Mouse (Mus musculus): ENCODE results near the gene B4galt2. TPM values are rescaled to one million over a fixed set of nuclear protein-coding genes. Genes with fewer than 3 reads are reported as not detected.

The B4galt2 gene
- polyA plus RNA-seq, 1 experiment from 2014 or later = 10.5 TPM

GRCm38 (mm10) chr4:117837271-117837670, 46.0 kb downstream of the B4galt2 start:
- H3K36me3 ChIP-seq (ENCODE audit: control insufficient read depth, insufficient read depth, low read length) = no peaks in the 10 kb centered on the region
- H3K9ac ChIP-seq (ENCODE audit: low read depth, low read length) = no peak overlapping the region
- no peaks in the 10 kb centered on the region for H3K27me3 ChIP-seq (replicated peaks; ENCODE audit: control insufficient read depth, insufficient read depth, low read length)
- H3K4me2 ChIP-seq (ENCODE audit: low read depth, low read length) = no peak overlapping the region
- no peak overlapping the region for H3K27ac ChIP-seq (ENCODE audit: low read length)
- 62% methylated on average over 4 of the region's 4 CpGs for WGBS
- H3K4me3 ChIP-seq (ENCODE audit: low read length) = no peak overlapping the region
- no peaks in the 10 kb centered on the region for H3K9me3 ChIP-seq (ENCODE audit: control insufficient read depth, low read length)
- H3K4me1 ChIP-seq (ENCODE audit: control insufficient read depth, insufficient read depth, low read length) = peaks cover 14% of the 10 kb centered on the region
- no peak for ATAC-seq

GRCm38 (mm10) chr4:117836204-117836767, 47.0 kb downstream of the B4galt2 start:
- H3K4me2 ChIP-seq (ENCODE audit: low read depth, low read length) = peak overlapping the region; percentile 86
- no peaks in the 10 kb centered on the region for H3K9me3 ChIP-seq (ENCODE audit: control insufficient read depth, low read length)
- no peaks in the 10 kb centered on the region for H3K36me3 ChIP-seq (ENCODE audit: control insufficient read depth, insufficient read depth, low read length)
- no peaks in the 10 kb centered on the region for H3K27me3 ChIP-seq (replicated peaks; ENCODE audit: control insufficient read depth, insufficient read depth, low read length)
- ATAC-seq = peak; percentile 89
- peaks cover 20% of the 10 kb centered on the region for H3K4me1 ChIP-seq (ENCODE audit: control insufficient read depth, insufficient read depth, low read length)
- H3K4me3 ChIP-seq (ENCODE audit: low read length) = peak overlapping the region; percentile 73
- peak overlapping the region; percentile 82 for H3K9ac ChIP-seq (ENCODE audit: low read depth, low read length)
- WGBS = 0% methylated on average over 44 of the region's 48 CpGs
- H3K27ac ChIP-seq (ENCODE audit: low read length) = peak overlapping the region; percentile 90

- H3K9me3 ChIP-seq (ENCODE audit: control insufficient read depth, low read length) = no peaks in the 10 kb centered on the region
- ATAC-seq = peak; percentile 36
- no peaks in the 10 kb centered on the region for H3K36me3 ChIP-seq (ENCODE audit: control insufficient read depth, insufficient read depth, low read length)
- peak overlapping the region; percentile 73 for H3K4me3 ChIP-seq (ENCODE audit: low read length)
- H3K27ac ChIP-seq (ENCODE audit: low read length) = peak overlapping the region; percentile 90
- under 1% methylated on average over 59 of the region's 60 CpGs for WGBS
- no peaks in the 10 kb centered on the region for H3K27me3 ChIP-seq (replicated peaks; ENCODE audit: control insufficient read depth, insufficient read depth, low read length)
- H3K4me2 ChIP-seq (ENCODE audit: low read depth, low read length) = peak overlapping the region; percentile 86
- H3K4me1 ChIP-seq (ENCODE audit: control insufficient read depth, insufficient read depth, low read length) = peaks cover 22% of the 10 kb centered on the region
- H3K9ac ChIP-seq (ENCODE audit: low read depth, low read length) = peak overlapping the region; percentile 82
Observed at GRCm38 (mm10) chr4:117835531-117836111, 47.7 kb downstream of the B4galt2 start.

- H3K4me3 ChIP-seq (ENCODE audit: low read length) = peak overlapping the region; percentile 73
- H3K4me2 ChIP-seq (ENCODE audit: low read depth, low read length) = peak overlapping the region; percentile 86
- H3K9ac ChIP-seq (ENCODE audit: low read depth, low read length) = peak overlapping the region; percentile 82
- no peaks in the 10 kb centered on the region for H3K9me3 ChIP-seq (ENCODE audit: control insufficient read depth, low read length)
- H3K36me3 ChIP-seq (ENCODE audit: control insufficient read depth, insufficient read depth, low read length) = no peaks in the 10 kb centered on the region
- H3K4me1 ChIP-seq (ENCODE audit: control insufficient read depth, insufficient read depth, low read length) = peaks cover 29% of the 10 kb centered on the region
- no peaks in the 10 kb centered on the region for H3K27me3 ChIP-seq (replicated peaks; ENCODE audit: control insufficient read depth, insufficient read depth, low read length)
- peak overlapping the region; percentile 90 for H3K27ac ChIP-seq (ENCODE audit: low read length)
- under 1% methylated on average over 36 of the region's 36 CpGs for WGBS
- ATAC-seq = peak; percentile 39
Observed at GRCm38 (mm10) chr4:117834845-117835530, 48.3 kb downstream of the B4galt2 start.

- WGBS = 38% methylated on average over 3 of the region's 3 CpGs
- Histone ChIP-seq H3K36me3 (ENCODE audit: control insufficient read depth, insufficient read depth, low read length) (no peaks in the 10 kb centered on the region), H3K27ac (ENCODE audit: low read length) (peak within 1 kb of the TSS; percentile 90), H3K4me3 (ENCODE audit: low read length) (peak within 1 kb of the TSS; percentile 73), H3K9ac (ENCODE audit: low read depth, low read length) (peak within 1 kb of the TSS; percentile 82), H3K4me1 (ENCODE audit: control insufficient read depth, insufficient read depth, low read length) (peaks cover 33% of the 10 kb centered on the region), H3K9me3 (ENCODE audit: control insufficient read depth, low read length) (no peaks in the 10 kb centered on the region), H3K27me3 (replicated peaks; ENCODE audit: control insufficient read depth, insufficient read depth, low read length) (no peaks in the 10 kb centered on the region), H3K4me2 (ENCODE audit: low read depth, low read length) (peak within 1 kb of the TSS; percentile 86)
- ATAC-seq = no peak
Observed at GRCm38 (mm10) chr4:117834457-117834844, 48.8 kb downstream of the B4galt2 start, which contains the start of gene Slc6a9. Slc6a9 (plus strand) TSS chr4:117834506.

GRCm38 (mm10) chr4:117831920-117832691, 51.2 kb downstream of the B4galt2 start:
- Histone ChIP-seq H3K4me3 (ENCODE audit: low read length) (no peak overlapping the region), H3K36me3 (ENCODE audit: control insufficient read depth, insufficient read depth, low read length) (no peaks in the 10 kb centered on the region), H3K4me1 (ENCODE audit: control insufficient read depth, insufficient read depth, low read length) (peaks cover 31% of the 10 kb centered on the region), H3K27me3 (replicated peaks; ENCODE audit: control insufficient read depth, insufficient read depth, low read length) (no peaks in the 10 kb centered on the region), H3K9me3 (ENCODE audit: control insufficient read depth, low read length) (no peaks in the 10 kb centered on the region), H3K4me2 (ENCODE audit: low read depth, low read length) (no peak overlapping the region), H3K9ac (ENCODE audit: low read depth, low read length) (no peak overlapping the region), H3K27ac (ENCODE audit: low read length) (no peak overlapping the region)
- ATAC-seq = 0 out of 2 replicates have a peak, but pooled peaks have one; percentile 3
- 64% methylated on average over 9 of the region's 9 CpGs for WGBS

GRCm38 (mm10) chr4:117831499-117831898, 51.8 kb downstream of the B4galt2 start:
- Histone ChIP-seq H3K9ac (ENCODE audit: low read depth, low read length) (no peak overlapping the region), H3K9me3 (ENCODE audit: control insufficient read depth, low read length) (no peaks in the 10 kb centered on the region), H3K36me3 (ENCODE audit: control insufficient read depth, insufficient read depth, low read length) (no peaks in the 10 kb centered on the region), H3K4me1 (ENCODE audit: control insufficient read depth, insufficient read depth, low read length) (peaks cover 26% of the 10 kb centered on the region), H3K4me2 (ENCODE audit: low read depth, low read length) (no peak overlapping the region), H3K27ac (ENCODE audit: low read length) (no peak overlapping the region), H3K4me3 (ENCODE audit: low read length) (no peak overlapping the region), H3K27me3 (replicated peaks; ENCODE audit: control insufficient read depth, insufficient read depth, low read length) (no peaks in the 10 kb centered on the region)
- no peak for ATAC-seq
- WGBS = 67% methylated on average over 2 of the region's 2 CpGs

GRCm38 (mm10) chr4:117830801-117831200, 52.5 kb downstream of the B4galt2 start:
- no peak overlapping the region for H3K9ac ChIP-seq (ENCODE audit: low read depth, low read length)
- H3K4me2 ChIP-seq (ENCODE audit: low read depth, low read length) = no peak overlapping the region
- H3K27ac ChIP-seq (ENCODE audit: low read length) = no peak overlapping the region
- H3K4me1 ChIP-seq (ENCODE audit: control insufficient read depth, insufficient read depth, low read length) = peaks cover 26% of the 10 kb centered on the region
- no peak for ATAC-seq
- H3K4me3 ChIP-seq (ENCODE audit: low read length) = no peak overlapping the region
- H3K9me3 ChIP-seq (ENCODE audit: control insufficient read depth, low read length) = no peaks in the 10 kb centered on the region
- WGBS = 94% methylated on average over 9 of the region's 9 CpGs
- H3K27me3 ChIP-seq (replicated peaks; ENCODE audit: control insufficient read depth, insufficient read depth, low read length) = no peaks in the 10 kb centered on the region
- H3K36me3 ChIP-seq (ENCODE audit: control insufficient read depth, insufficient read depth, low read length) = no peaks in the 10 kb centered on the region

- Histone ChIP-seq H3K9ac (ENCODE audit: low read depth, low read length) (peak overlapping the region; percentile 57), H3K27me3 (replicated peaks; ENCODE audit: control insufficient read depth, insufficient read depth, low read length) (no peaks in the 10 kb centered on the region), H3K4me3 (ENCODE audit: low read length) (no peak overlapping the region), H3K4me1 (ENCODE audit: control insufficient read depth, insufficient read depth, low read length) (peaks cover 26% of the 10 kb centered on the region), H3K4me2 (ENCODE audit: low read depth, low read length) (peak overlapping the region; percentile 39), H3K36me3 (ENCODE audit: control insufficient read depth, insufficient read depth, low read length) (no peaks in the 10 kb centered on the region), H3K27ac (ENCODE audit: low read length) (peak overlapping the region; percentile 67), H3K9me3 (ENCODE audit: control insufficient read depth, low read length) (no peaks in the 10 kb centered on the region)
- ATAC-seq = peak; percentile 94
- 7% methylated on average over 5 of the region's 5 CpGs for WGBS
Observed at GRCm38 (mm10) chr4:117830124-117830551, 53.1 kb downstream of the B4galt2 start.

Data from intestine, embryonic 16.5 days (tissue).